Mouse (Mus musculus) ES-E14 (cell line): ENCODE results near the gene Olfr875. TPM values are rescaled to one million over a fixed set of nuclear protein-coding genes. Genes with fewer than 3 reads are reported as not detected.

Experiments
- DNase-seq: peaks from one replicate; pipeline ENCODE4 v3.0.0-alpha.2; 2013; ENCODE audit warnings: low read depth, low spot score
- H3K27ac ChIP-seq: 2 replicates; pipeline ENCODE4 v1.5.1; 2012; ENCODE audit warnings: low read depth, mild to moderate bottlenecking, low read length, moderate library complexity, mixed read lengths; ENCODE audit not compliant: poor library complexity, insufficient read depth, severe bottlenecking
- H3K36me3 ChIP-seq: 2 replicates; pipeline ENCODE4 v1.6.1; 2012; ENCODE audit warnings: mild to moderate bottlenecking, low read length, moderate library complexity, mixed read lengths; ENCODE audit not compliant: control insufficient read depth, poor library complexity, insufficient read depth, severe bottlenecking
- H3K4me1 ChIP-seq, 2 experiments: fragments of 150-350 bp in 1 of 2; sonication (generic) in 1 of 2; 2 replicates each; pipeline ENCODE4 v1.6.1; 2012; ENCODE audit warnings: low read length in 2 of 2, mild to moderate bottlenecking in 1 of 2, mixed read lengths in 1 of 2; ENCODE audit not compliant: control insufficient read depth in 2 of 2, insufficient read depth in 2 of 2, poor library complexity in 1 of 2
- H3K4me3 ChIP-seq, 2 experiments: fragments of 150-350 bp in 1 of 2; sonication (generic) in 1 of 2; 2 replicates each; pipeline ENCODE4 v1.5.1; 2012; ENCODE audit warnings: low read length in 2 of 2, low read depth in 1 of 2, mild to moderate bottlenecking in 1 of 2, mixed read lengths in 1 of 2; ENCODE audit not compliant: insufficient read depth in 1 of 2, poor library complexity in 1 of 2, severe bottlenecking in 1 of 2
- H3K9ac ChIP-seq: 2 replicates; pipeline ENCODE4 v1.6.1; 2012; ENCODE audit warnings: low read depth, mild to moderate bottlenecking, low read length, mixed read lengths; ENCODE audit not compliant: poor library complexity, insufficient read depth, severe bottlenecking
- H3K9me3 ChIP-seq: fragments of 150-350 bp; sonication (generic); 2 replicates; pipeline ENCODE4 v1.6.1; 2012; ENCODE audit warnings: low read depth, mild to moderate bottlenecking, low read length; ENCODE audit not compliant: control insufficient read depth, insufficient read depth
- CHD2 ChIP-seq: IDR thresholded peaks from 2 replicates; pipeline ENCODE4 v1.6.1; 2014; ENCODE audit warnings: mild to moderate bottlenecking, low read depth, low read length, inconsistent platforms
- HCFC1 ChIP-seq: IDR thresholded peaks from 2 replicates; pipeline ENCODE4 v1.6.1; 2012; ENCODE audit warnings: low read length, inconsistent platforms, borderline replicate concordance; ENCODE audit not compliant: insufficient read depth
- MAFK ChIP-seq: IDR thresholded peaks from 2 replicates; pipeline ENCODE4 v1.6.1; 2014; ENCODE audit warnings: mild to moderate bottlenecking, low read depth, low read length, inconsistent platforms; ENCODE audit not compliant: insufficient read depth
- ZC3H11A ChIP-seq: IDR thresholded peaks from 2 replicates; pipeline ENCODE4 v1.6.1; 2012; ENCODE audit warnings: low read depth, mild to moderate bottlenecking, inconsistent platforms, low read length, borderline replicate concordance
- ZNF384 ChIP-seq: IDR thresholded peaks from 2 replicates; pipeline ENCODE4 v1.6.1; 2012; ENCODE audit warnings: low read depth, low read length, inconsistent platforms
- in situ Hi-C, 2 experiments: fragments of 600-800 bp; cut with MboI; formaldehyde crosslinking; loops; one replicate each; pipeline ENCODE4 v1.15.1; 2025; ENCODE audit warnings: low sequenced_read_pairs in 2 of 2, inconsistent platforms in 1 of 2; ENCODE audit not compliant: unreplicated experiment in 2 of 2
- total RNA-seq: library from RNA; depleted of rRNA; stranded (reverse); fragments of 300-350 nt; gene quantifications from 2 replicates; pipeline ENCODE4 v1.2.3, GENCODE M21; 2012; rRNA removed

The Olfr875 gene
- total RNA-seq, 1 experiment = not detected

DNA sequence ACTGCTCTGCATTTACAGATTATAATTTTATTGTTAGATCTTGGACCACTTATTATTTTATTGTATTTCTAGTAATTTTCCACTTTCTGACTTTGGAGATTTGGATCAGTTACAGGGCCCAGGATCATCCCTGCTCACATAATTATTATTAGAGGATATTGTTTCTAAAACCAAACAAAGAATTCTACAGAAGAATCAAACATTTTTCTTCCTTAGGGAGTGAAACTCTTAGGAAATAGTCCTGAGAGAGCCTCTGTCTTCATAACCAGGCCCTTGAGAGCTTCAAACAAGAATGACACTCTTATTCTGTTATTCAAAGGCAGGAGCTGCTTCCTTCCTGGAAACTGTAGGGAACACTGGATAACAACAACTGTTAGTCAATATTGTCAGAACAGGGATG, 31.1 kb downstream of the Olfr875 start, which contains the start of gene Olfr876:
Gene Olfr876, plus strand, starts transcription at position 301 of the 400 bp plus-strand sequence.
- DNase-seq = no peak
- no peaks in the 10 kb centered on the region for H3K9me3 ChIP-seq
- TF ChIP-seq ZNF384 (no peak), HCFC1 (no peak), CHD2 (no peak), MAFK (no peak), ZC3H11A (no peak)
- no peaks in the 10 kb centered on the region for H3K4me1 ChIP-seq
- H3K9ac ChIP-seq = no peak within 1 kb of the TSS
- in situ Hi-C loops = no loop called here
- H3K36me3 ChIP-seq = no peaks in the 10 kb centered on the region
- no peak within 1 kb of the TSS for H3K27ac ChIP-seq
- H3K4me3 ChIP-seq = no peak within 1 kb of the TSS

DNA sequence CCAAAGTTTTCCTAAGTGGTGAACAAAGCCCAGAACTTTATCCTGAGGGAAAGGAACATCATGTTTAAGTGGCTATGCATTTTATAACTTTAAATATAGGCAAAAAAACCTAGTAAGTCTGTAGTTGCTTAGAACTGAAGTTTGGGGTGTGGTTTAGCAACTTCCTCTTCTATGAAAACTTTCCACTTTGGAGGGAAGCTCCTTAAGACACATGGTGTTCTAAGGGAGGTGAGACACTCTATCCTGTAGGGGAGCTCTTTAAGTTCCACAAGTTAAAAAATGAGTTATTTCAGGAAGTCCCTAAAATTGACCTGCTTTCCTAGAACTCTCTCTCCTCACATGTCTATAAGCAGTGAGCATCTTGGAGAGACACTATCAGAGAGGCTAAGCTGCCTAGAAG, 35.6 kb downstream of the Olfr875 start:
- no peak for TF ChIP-seq MAFK
- TF ChIP-seq ZC3H11A = no peak

DNA sequence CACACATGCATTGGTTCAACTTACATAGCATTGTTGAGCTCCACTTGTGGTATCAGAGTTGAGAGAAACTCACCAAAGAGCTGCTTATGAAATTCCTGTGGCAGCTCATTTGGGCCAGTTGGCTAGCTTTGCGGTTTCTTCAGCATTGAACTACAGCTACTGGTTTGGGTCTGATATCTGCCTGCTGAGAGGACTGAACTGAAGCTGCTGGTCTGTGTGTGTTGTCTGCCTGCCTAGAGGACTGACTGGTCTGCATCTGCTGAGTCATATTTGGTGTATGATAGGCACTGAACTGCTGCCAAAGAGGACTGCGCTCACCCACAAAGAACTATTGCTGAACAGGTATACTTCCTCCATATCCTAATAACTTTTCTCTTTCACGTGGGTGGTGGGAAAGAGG, 36.8 kb downstream of the Olfr875 start:
- no peak overlapping the region for H3K4me3 ChIP-seq
- in situ Hi-C loops = no loop called here

More for the DNA sequence above, 35.6 kb downstream of the Olfr875 start:
- Histone ChIP-seq H3K9me3 (no peaks in the 10 kb centered on the region), H3K36me3 (no peaks in the 10 kb centered on the region), H3K9ac (no peak overlapping the region), H3K27ac (no peak overlapping the region), H3K4me1 (no peaks in the 10 kb centered on the region), H3K4me3 (no peak overlapping the region)
- in situ Hi-C loops = no loop called here
- DNase-seq = no peak

DNA sequence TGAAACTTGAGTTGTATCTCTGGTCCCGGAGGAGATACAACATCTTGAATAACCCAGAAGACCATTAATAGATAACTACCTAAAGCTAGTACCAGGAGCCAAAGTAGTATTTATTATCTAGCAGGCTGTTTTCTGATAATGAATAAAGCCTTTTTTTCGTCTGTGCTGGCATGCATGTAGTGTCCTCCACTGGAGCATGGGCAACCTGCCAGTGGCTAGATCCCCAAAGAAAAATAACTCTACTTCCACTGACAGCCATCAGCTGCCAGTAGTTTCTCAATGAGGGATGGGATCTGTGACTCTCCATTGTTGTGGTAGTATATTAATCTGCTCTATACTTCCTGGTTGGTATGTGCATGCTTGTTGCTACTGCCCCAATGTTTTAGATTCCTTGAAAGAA, 37.3 kb downstream of the Olfr875 start:
- TF ChIP-seq ZNF384 = no peak
- no peak for TF ChIP-seq MAFK
- TF ChIP-seq CHD2 = no peak
- no peak for TF ChIP-seq HCFC1
- no peak for TF ChIP-seq ZC3H11A
- no peaks in the 10 kb centered on the region for H3K4me1 ChIP-seq
- H3K4me3 ChIP-seq = no peak overlapping the region
- in situ Hi-C loops = no loop called here
- H3K27ac ChIP-seq = no peak overlapping the region
- DNase-seq = no peak
- H3K36me3 ChIP-seq = no peaks in the 10 kb centered on the region
- no peaks in the 10 kb centered on the region for H3K9me3 ChIP-seq
- no peak overlapping the region for H3K9ac ChIP-seq

More for the DNA sequence above, 36.8 kb downstream of the Olfr875 start:
- H3K4me1 ChIP-seq = no peaks in the 10 kb centered on the region
- TF ChIP-seq CHD2 (no peak), ZNF384 (no peak), MAFK (no peak), HCFC1 (no peak), ZC3H11A (no peak)
- no peak overlapping the region for H3K9ac ChIP-seq
- no peak for DNase-seq
- no peaks in the 10 kb centered on the region for H3K9me3 ChIP-seq
- H3K36me3 ChIP-seq = no peaks in the 10 kb centered on the region
- H3K27ac ChIP-seq = no peak overlapping the region

DNA sequence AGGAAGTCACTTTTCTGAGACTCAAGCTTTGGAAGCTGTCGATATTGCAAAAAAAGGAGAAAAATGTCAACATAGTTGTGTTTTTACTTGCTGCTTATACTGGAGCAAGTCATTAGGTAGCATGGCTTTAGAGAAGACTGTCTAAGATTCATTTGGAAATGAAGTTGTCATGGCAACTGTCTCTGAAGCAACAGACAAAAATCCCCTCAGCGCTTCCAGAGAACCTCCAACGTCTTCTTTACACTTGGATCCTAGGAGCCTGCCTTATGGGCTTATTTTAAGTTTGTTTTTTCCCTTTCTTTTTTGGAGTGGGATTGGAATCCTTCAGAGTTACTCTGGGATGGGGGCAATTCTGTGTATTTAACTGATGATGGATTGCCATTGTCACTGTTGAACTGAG, 43.0 kb downstream of the Olfr875 start:
- no peaks in the 10 kb centered on the region for H3K4me1 ChIP-seq
- no peak for TF ChIP-seq MAFK
- no peak for TF ChIP-seq ZNF384
- no peak for TF ChIP-seq ZC3H11A
- no peak for TF ChIP-seq HCFC1
- TF ChIP-seq CHD2 = no peak
- no peak overlapping the region for H3K27ac ChIP-seq
- in situ Hi-C loops = no loop called here
- H3K9me3 ChIP-seq = no peaks in the 10 kb centered on the region
- H3K4me3 ChIP-seq = no peak overlapping the region
- H3K36me3 ChIP-seq = no peaks in the 10 kb centered on the region
- H3K9ac ChIP-seq = no peak overlapping the region
- DNase-seq = no peak

Other genes starting within 250 kb of the Olfr875 start
- 6.5 and 6.9 TPM in 2 replicates for gene Esam, start 243.8 kb upstream of the Olfr875 start, total RNA-seq
- 4.8 and 6.7 TPM in 2 replicates for gene Vsig2, start 232.6 kb upstream of the Olfr875 start, total RNA-seq
- gene Nrgn, start 219.0 kb upstream of the Olfr875 start, total RNA-seq = 0.40 and 0.63 TPM in 2 replicates
- gene Siae, start 216.2 kb upstream of the Olfr875 start, total RNA-seq = 8.5 and 13.7 TPM in 2 replicates
- gene Spa17, start 158.1 kb upstream of the Olfr875 start, total RNA-seq = 0.95 and 2.7 TPM in 2 replicates
- 84.1 and 120 TPM in 2 replicates for gene Tbrg1, start 114.5 kb upstream of the Olfr875 start, total RNA-seq
- gene Panx3, start 102.6 kb upstream of the Olfr875 start, total RNA-seq = 0.13 TPM in 1 of 2 replicates, not detected in the other
- not detected in 2 replicates for gene Olfr160, start 55.6 kb upstream of the Olfr875 start, total RNA-seq
- gene Olfr874, start 26.8 kb upstream of the Olfr875 start, total RNA-seq = 0.22 TPM in 1 of 2 replicates, not detected in the other
- not detected in 2 replicates for gene Olfr876, start 31.2 kb downstream of the Olfr875 start, total RNA-seq
- gene Olfr877, start 82.4 kb downstream of the Olfr875 start, total RNA-seq = not detected in 2 replicates
- gene Olfr145, start 124.9 kb downstream of the Olfr875 start, total RNA-seq = not detected in 2 replicates
- not detected in 2 replicates for gene Olfr878, start 146.0 kb downstream of the Olfr875 start, total RNA-seq
- gene Olfr881, start 220.0 kb downstream of the Olfr875 start, total RNA-seq = 1.0 TPM in 2 replicates